Mouse (Mus musculus) left cerebral cortex, adult 11 months (tissue): ENCODE measurements around the gene Gemin4.

Experiments
- DNase-seq: peaks from one replicate; pipeline ENCODE4 v3.0.0; 2022; ENCODE audit warnings: low spot score

Gene Gemin4

GRCm38 (mm10) chr11:76217390-76217800 is at the start of gene Gemin4, which contains the start of gene Dbil5:
Gene Gemin4, minus strand, starts transcription at chr11:76217664.
Gene Dbil5, plus strand, starts transcription at chr11:76217608.
- peak; percentile 96 for DNase-seq

DNA sequence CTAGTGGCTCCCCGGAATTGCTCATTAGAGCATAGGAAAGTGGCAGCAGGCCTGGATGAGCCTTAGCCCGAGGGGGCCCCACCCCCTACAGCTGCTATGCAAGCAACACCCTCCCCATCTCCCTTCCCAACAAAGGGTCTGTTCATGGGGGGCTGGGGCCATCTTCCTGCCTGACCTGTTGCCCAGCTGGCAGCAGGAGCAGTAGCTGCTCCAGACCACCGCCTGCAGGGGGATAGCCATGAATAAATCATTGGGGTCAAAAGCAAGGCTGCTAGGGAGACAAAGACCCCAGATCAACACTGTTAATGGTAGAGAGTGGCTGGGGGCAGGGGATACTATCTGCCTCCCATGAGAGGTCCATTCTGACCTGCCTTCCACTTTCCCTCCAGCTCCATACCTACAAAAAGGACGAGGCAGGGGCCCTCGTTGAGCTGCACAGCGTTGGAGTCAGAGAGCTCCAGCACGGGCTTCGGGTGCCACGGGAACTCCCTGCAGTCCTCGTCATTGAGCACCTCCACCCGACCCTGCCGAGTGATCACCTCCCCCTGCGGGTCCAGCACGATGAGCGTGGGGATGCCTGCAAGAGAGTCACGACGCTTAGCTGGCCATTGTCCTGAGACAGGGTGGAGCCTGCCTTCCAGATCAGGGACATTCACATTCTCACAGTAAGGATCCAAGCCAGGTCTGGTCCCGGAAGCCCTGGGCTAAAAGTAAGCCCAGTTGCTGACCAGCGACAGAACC is 45.3 kb upstream of the Gemin4 start:
- no peak for DNase-seq

DNA sequence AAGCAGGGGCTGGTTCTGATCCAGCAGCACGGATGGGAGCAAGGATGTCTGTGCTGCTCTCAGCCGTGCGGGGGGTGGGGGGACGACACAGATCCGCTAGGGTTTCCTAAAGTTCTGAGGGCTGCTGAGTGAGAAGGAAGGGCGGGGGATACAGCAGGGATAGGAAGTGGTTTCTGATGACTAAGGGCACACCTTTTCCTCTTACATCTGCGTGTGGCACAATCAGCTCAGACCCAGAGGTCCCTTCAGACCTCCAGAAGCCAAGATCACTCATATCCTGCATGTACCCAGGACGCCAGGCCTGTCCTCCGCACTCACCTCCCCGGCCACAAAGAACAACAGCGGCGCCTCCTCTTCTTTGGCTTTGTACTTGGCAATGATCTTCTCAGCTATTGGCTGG is 43.8 kb upstream of the Gemin4 start:
- DNase-seq = no peak

GRCm38 (mm10) chr11:76260208-76261050 is 43.0 kb upstream of the Gemin4 start:
- DNase-seq = no peak

DNA sequence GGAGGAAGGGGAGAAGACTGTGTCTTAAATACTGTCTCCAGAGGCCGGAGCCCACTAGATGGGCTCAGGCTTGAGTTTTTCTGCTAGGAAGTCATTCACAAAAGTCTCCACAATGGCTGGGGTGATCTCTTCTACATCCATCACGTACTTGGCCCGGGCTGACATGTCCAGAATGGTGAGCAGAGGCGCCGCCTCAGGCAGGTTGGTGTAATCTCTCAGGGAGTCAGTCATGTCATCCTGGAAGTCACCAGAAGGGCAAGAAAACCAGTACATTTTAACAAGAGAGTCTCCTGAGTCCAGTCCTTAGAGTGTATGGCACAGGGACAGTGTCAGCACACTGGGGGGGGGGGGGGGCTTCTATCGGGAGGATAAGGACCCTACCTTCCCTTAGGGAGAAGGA is 41.0 kb upstream of the Gemin4 start:
- DNase-seq = no peak

- no peak for DNase-seq
Observed at GRCm38 (mm10) chr11:76257386-76257785, 39.9 kb upstream of the Gemin4 start.

DNA sequence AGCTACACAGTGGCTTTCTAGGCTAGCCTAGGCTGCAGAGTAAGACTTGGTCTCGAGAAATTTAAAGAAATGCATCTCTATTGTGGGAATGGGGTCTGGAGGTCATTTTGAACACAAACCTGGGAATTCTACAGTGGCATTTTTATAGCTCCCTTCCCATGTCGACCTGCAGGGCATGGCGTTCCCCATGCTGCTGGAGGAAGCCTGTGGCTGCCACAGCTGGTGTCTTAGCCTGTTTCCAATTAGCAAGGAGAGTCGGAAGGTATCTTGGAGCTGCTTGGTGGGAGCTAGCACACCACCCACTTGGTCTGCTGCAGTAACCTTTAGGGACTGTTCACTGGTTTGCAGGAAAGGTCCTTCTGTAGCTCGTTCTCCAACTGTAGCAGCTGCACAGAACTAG is 38.7 kb upstream of the Gemin4 start:
- no peak for DNase-seq

GRCm38 (mm10) chr11:76255431-76256001 is 38.1 kb upstream of the Gemin4 start:
- DNase-seq = peak; percentile 22

DNA sequence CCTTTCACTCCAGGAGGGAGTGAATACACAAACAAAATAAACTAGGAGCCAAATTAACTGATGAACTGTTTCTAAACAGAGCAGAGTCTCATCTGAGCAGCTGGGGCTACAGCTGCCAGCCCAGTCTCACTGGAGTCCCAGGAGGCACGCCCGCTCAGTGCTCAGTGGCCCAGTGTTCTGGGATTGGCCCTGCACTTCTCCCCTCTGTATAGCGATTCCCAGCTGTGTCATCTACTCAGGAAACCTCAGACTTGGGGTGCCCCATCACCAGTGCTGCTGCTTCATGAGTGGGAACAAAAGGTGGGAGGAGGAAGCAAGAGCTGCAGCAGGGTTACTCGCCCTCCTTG is 36.4 kb upstream of the Gemin4 start:
- DNase-seq = no peak

GRCm38 (mm10) chr11:76253145-76253917 is 35.9 kb upstream of the Gemin4 start:
- peak; percentile 77 for DNase-seq

- DNase-seq = no peak
Observed at GRCm38 (mm10) chr11:76252036-76252435, 34.6 kb upstream of the Gemin4 start.

DNA sequence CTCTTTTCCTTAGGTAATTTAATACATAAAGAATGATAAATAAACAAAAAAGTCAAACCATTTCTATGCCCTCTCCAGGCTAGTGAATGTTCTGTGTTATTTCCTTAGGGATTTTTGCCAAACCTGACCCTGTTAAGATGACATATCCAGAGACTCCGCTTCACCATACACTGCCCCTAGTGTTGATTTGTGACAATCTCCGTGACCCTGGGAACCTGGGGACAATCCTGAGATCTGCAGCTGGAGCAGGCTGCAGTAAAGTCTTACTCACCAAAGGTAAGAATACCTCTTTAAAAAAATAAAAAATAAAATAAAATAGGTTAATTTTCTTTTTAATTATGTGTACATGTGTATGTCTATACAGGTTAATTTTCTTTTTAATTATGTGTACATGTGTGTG is 29.8 kb upstream of the Gemin4 start:
- DNase-seq = no peak

- no peak for DNase-seq
Observed at GRCm38 (mm10) chr11:76246439-76246838, 29.0 kb upstream of the Gemin4 start.

- DNase-seq = no peak
Observed at GRCm38 (mm10) chr11:76243811-76244546, 26.5 kb upstream of the Gemin4 start.

- DNase-seq = peak; percentile 80
Observed at GRCm38 (mm10) chr11:76242901-76243810, 25.7 kb upstream of the Gemin4 start, which contains the start of the genes Mrm3 and Glod4. Gene Mrm3, plus strand, starts transcription at chr11:76243715. Gene Glod4, minus strand, starts transcription at chr11:76243725.

GRCm38 (mm10) chr11:76239750-76240149 is 22.3 kb upstream of the Gemin4 start:
- no peak for DNase-seq

GRCm38 (mm10) chr11:76236136-76236535 is 18.7 kb upstream of the Gemin4 start:
- no peak for DNase-seq

- no peak for DNase-seq
Observed at GRCm38 (mm10) chr11:76225051-76225450, 7.6 kb upstream of the Gemin4 start.

DNA sequence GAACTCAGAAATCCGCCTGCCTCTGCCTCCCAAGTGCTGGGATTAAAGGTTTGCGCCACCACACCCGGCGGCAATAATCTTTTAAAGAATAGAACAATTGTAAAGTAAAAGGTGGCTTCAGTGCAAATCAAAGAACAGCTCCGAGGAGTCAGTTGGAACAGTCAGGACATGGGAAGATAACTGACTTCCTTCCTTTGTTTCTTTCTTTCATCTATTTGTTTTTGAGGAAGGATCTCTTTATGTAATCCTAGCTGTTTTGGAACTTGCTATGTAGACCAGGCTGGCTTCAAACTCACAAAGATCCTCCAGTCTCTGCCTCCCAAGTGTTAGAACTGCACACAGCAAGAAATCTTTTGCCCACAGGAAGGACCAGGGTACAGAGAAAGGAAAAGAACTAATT is 7.2 kb upstream of the Gemin4 start:
- DNase-seq = no peak

- no peak for DNase-seq
Observed at GRCm38 (mm10) chr11:76216681-76217389, 629 bp downstream of the Gemin4 start.
